Mouse (Mus musculus) C2C12 (cell line): Measurements from ENCODE around the gene Zfp692. TPM values are rescaled to one million over a fixed set of nuclear protein-coding genes. Genes with fewer than 3 reads are reported as not detected.

Source experiments
- H3K27me3 ChIP-seq: one replicate; pipeline ENCODE4 v1.6.1; 2011; ENCODE audit not compliant: control insufficient read depth, insufficient read depth, insufficient read length
- H3K36me3 ChIP-seq: one replicate; pipeline ENCODE4 v1.6.1; 2011; ENCODE audit not compliant: control insufficient read depth, insufficient read depth
- H3K4me3 ChIP-seq: one replicate; pipeline ENCODE4 v1.5.1; 2011; ENCODE audit warnings: mild to moderate bottlenecking, control low read depth; ENCODE audit not compliant: poor library complexity, insufficient read depth, severe bottlenecking
- H3K79me2 ChIP-seq: one replicate; pipeline ENCODE4 v1.6.1; 2011; ENCODE audit not compliant: control insufficient read depth, insufficient read depth
- H3K79me3 ChIP-seq: one replicate; pipeline ENCODE4 v1.6.1; 2011; ENCODE audit warnings: low read depth, control low read depth
- H3ac ChIP-seq: one replicate; pipeline ENCODE3; 2011; ENCODE audit warnings: low read depth; ENCODE audit not compliant: control insufficient read depth, insufficient read length
- CEBPB ChIP-seq: IDR thresholded peaks from one replicate; pipeline ENCODE4 v1.6.1; 2011; ENCODE audit warnings: low read depth, mild to moderate bottlenecking, control low read depth, moderate library complexity
- CTCF ChIP-seq: IDR thresholded peaks from one replicate; pipeline ENCODE4 v1.5.1; 2011; ENCODE audit not compliant: control insufficient read depth, insufficient read depth, insufficient read length
- FOSL1 ChIP-seq: IDR thresholded peaks from one replicate; pipeline ENCODE4 v1.8.0; 2011; ENCODE audit warnings: mild to moderate bottlenecking, low read length; ENCODE audit not compliant: poor library complexity, insufficient read depth, severe bottlenecking
- MAX ChIP-seq: IDR thresholded peaks from one replicate; pipeline ENCODE4 v1.6.1; 2011; ENCODE audit warnings: mild to moderate bottlenecking, control low read depth
- MYOD1 ChIP-seq: IDR thresholded peaks from one replicate; pipeline ENCODE4 v1.6.1; 2011; ENCODE audit warnings: low read depth; ENCODE audit not compliant: control insufficient read depth, insufficient read length
- MYOG ChIP-seq: IDR thresholded peaks from one replicate; pipeline ENCODE4 v1.6.1; 2011; ENCODE audit not compliant: control insufficient read depth, insufficient read length; ENCODE audit errors: extremely low read depth
- USF1 ChIP-seq: IDR thresholded peaks from one replicate; pipeline ENCODE4 v1.6.1; 2011; ENCODE audit warnings: low read depth, mild to moderate bottlenecking, control low read depth, moderate library complexity
- polyA plus RNA-seq: library from polyadenylated mRNA; unstranded; fragments of >200 nt; fragmentation: generic; extraction: Trizol; gene quantifications from one replicate; pipeline ENCODE4 v1.2.1, GENCODE M21; 2012; ENCODE audit warnings: missing spikeins

The Zfp692 gene
- polyA plus RNA-seq, 1 experiment: 6.8 TPM

GRCm38 (mm10) chr11:58264546-58264945, 42.3 kb upstream of the Zfp692 start:
- no peak overlapping the region for H3K4me3 ChIP-seq

DNA sequence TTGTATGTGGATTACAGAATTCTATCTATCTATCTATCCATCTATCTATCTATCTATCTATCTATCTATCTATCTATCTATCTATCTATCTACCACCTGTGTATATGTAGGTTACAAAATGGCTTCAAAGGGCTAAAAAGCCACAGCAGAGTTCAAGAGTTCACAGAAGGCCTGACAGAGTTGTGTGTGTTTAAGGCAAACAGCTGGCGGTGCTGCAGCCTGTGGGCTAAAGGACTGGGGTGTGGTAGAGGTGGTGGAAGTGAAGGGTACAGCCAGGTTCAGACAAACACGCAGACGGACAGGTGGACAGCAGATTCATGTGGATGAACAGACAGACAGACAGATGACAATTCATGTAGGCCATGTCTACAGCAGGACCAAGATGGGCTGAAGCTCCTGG, 38.6 kb upstream of the Zfp692 start:
- Histone ChIP-seq H3K79me3 (no peaks in the 10 kb centered on the region), H3K4me3 (no peak overlapping the region), H3K79me2 (no peaks in the 10 kb centered on the region), H3ac (no peak overlapping the region), H3K36me3 (no peaks in the 10 kb centered on the region), H3K27me3 (peaks cover 15% of the 10 kb centered on the region)
- no peak for TF ChIP-seq MYOG
- no peak for TF ChIP-seq CEBPB
- TF ChIP-seq FOSL1: no peak
- TF ChIP-seq MAX: no peak

More at GRCm38 (mm10) chr11:58264546-58264945, 42.3 kb upstream of the Zfp692 start:
- H3K27me3 ChIP-seq: peaks cover 26% of the 10 kb centered on the region
- no peak overlapping the region for H3ac ChIP-seq
- no peaks in the 10 kb centered on the region for H3K79me2 ChIP-seq
- no peaks in the 10 kb centered on the region for H3K36me3 ChIP-seq
- TF ChIP-seq MYOG (no peak), MAX (no peak), USF1 (no peak), CTCF (no peak), FOSL1 (no peak), MYOD1 (no peak), CEBPB (no peak)
- no peaks in the 10 kb centered on the region for H3K79me3 ChIP-seq

DNA sequence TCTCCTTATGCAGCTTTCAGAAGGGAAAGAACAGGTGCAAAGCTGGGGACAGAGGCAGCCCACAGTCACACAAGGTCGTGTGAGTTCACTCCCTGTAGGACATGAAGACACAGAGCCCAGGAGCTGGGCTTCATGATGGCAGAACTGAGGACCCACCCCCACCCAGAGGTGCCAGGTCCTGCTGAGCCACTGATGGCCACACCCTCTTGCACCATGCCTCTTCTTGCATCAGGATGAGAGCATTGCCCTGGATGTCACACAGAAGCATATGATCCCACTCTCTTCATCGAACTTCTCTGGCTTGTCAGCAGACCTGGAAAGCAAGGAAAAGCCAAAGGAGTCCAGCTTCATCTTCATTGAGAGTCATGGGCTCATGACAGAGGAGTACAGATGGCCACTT, 32.3 kb upstream of the Zfp692 start, which contains the start of gene 4930438A08Rik:
TSS of gene 4930438A08Rik (plus strand) at position 228 of the 400 bp plus-strand sequence.
- Histone ChIP-seq H3K79me3 (no peaks in the 10 kb centered on the region), H3K36me3 (no peaks in the 10 kb centered on the region), H3ac (no peak within 1 kb of the TSS), H3K79me2 (no peaks in the 10 kb centered on the region), H3K4me3 (no peak within 1 kb of the TSS), H3K27me3 (peaks cover 10% of the 10 kb centered on the region)
- no peak for TF ChIP-seq MYOG
- TF ChIP-seq MYOD1: no peak
- TF ChIP-seq FOSL1: no peak
- TF ChIP-seq USF1: no peak
- no peak for TF ChIP-seq CEBPB
- TF ChIP-seq MAX: no peak
- TF ChIP-seq CTCF: no peak

- Histone ChIP-seq H3K27me3 (peaks cover 10% of the 10 kb centered on the region), H3K4me3 (no peak overlapping the region), H3K79me3 (no peaks in the 10 kb centered on the region), H3K36me3 (no peaks in the 10 kb centered on the region), H3ac (no peak overlapping the region), H3K79me2 (no peaks in the 10 kb centered on the region)
- no peak for TF ChIP-seq FOSL1
- TF ChIP-seq CEBPB: no peak
- no peak for TF ChIP-seq CTCF
- TF ChIP-seq MYOG: no peak
- TF ChIP-seq MAX: no peak
- TF ChIP-seq MYOD1: no peak
- TF ChIP-seq USF1: no peak
Measured at GRCm38 (mm10) chr11:58275756-58276155, 31.1 kb upstream of the Zfp692 start.

DNA sequence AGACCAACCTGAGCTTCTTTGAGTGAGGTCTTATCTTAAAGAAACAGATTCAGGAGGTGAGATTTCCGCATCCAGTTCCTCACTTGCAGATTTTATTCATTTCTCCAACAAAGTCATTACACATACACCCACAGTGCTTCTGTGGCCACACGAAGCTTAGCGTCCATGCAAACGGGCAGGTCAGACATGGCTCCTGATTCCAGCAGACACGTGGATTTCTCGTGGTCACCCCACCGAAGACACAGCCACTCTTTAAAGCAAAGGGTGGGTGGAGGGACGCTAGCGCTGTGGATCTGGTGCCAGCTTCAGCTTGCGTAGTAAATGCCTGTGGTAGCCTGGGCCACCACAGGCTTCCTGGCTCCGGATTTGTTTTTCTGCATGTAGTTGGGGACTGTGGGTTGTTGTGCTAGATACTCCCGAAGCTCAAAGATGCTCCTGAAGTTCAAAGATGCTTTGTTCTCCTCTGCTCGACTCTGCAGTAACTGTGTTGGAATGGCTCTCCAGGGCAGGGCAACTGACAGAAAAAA, 24.8 kb upstream of the Zfp692 start:
- no peak for TF ChIP-seq CEBPB
- no peak for TF ChIP-seq FOSL1
- no peak for TF ChIP-seq MYOD1
- TF ChIP-seq MYOG: no peak
- no peak for TF ChIP-seq CTCF
- Histone ChIP-seq H3ac (no peak overlapping the region), H3K79me2 (no peaks in the 10 kb centered on the region), H3K4me3 (no peak overlapping the region), H3K27me3 (peaks cover 16% of the 10 kb centered on the region), H3K36me3 (no peaks in the 10 kb centered on the region), H3K79me3 (no peaks in the 10 kb centered on the region)

DNA sequence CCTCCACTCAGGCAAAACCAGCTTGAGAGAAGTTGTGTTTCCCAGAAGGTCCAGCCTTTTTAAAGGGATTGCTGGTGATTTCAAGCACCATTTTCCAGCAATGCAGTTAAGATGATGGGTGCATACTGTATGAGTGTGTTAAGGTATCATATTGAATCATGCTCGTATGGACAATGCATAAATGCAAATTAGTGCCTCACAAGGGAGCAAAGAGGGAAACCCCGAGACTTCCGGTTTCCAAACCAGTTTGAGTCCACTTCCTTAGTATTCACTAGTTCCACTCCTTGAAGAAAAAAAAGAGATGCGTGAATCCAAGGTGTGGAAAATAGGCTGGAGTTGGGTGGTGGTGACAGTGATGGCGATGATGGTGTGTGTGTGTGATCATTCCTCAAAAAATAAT, 24.4 kb upstream of the Zfp692 start:
- H3K79me3 ChIP-seq: no peaks in the 10 kb centered on the region
- H3K36me3 ChIP-seq: no peaks in the 10 kb centered on the region
- no peak overlapping the region for H3K4me3 ChIP-seq
- no peak overlapping the region for H3ac ChIP-seq
- H3K79me2 ChIP-seq: no peaks in the 10 kb centered on the region
- H3K27me3 ChIP-seq: peaks cover 15% of the 10 kb centered on the region
- TF ChIP-seq CEBPB: no peak
- TF ChIP-seq FOSL1: no peak
- TF ChIP-seq MYOG: no peak
- TF ChIP-seq CTCF: no peak
- no peak for TF ChIP-seq MYOD1
- TF ChIP-seq USF1: no peak
- TF ChIP-seq MAX: no peak
